Mouse (Mus musculus) ovary, adult 2 months (tissue): ENCODE data around the gene Olfr1248. TPM values are rescaled to one million over a fixed set of nuclear protein-coding genes. Genes with fewer than 3 reads are reported as not detected.

ENCODE experiments used
- polyA plus RNA-seq: library from polyadenylated mRNA; depleted of rRNA; stranded (reverse); fragments of >200 nt; gene quantifications from 2 replicates; pipeline ENCODE4 v1.2.3, GENCODE M21; 2012; rRNA removed

Olfr1248 gene
- not detected in 2 replicates for polyA plus RNA-seq

DNA sequence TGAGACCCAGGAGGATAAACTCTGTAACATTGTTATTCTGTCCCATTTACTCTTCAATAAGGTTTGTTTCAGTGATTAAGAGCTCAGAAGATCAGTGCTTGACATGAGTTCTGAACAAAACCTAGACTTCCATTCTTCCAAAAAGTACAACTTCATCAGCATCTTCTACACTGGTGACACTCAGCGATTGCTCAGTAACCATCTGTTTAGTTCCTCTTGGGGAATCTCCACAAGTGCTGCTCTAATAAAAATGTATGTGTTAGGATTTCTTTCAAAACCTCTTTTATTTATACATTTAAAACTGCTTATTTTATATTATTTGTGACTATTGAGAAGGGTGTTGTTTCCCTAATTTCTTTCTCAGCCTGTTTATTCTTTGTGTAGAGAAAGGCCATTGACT lies at the start of gene Olfr1248:
Gene Olfr1248, minus strand, starts transcription at position 101 of the 400 bp plus-strand sequence.

DNA sequence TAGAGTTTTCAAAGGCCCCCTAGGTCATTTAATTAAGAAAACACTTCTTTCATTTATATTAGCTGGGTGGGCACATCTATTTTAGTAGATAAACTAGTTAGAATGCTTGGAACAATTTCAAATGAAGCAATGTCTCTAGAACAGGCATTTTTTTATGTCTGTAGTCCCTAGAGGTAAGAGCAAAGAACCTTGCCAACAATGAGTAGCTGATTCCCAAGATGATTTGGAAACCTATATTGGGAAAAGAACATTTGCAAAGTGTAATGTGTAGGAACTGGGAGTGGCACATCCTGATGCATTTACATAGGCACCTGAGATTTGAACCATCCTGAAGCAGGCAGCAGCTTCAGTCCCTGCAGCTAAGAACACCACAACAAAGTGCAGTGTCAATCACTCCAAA lies 43.3 kb upstream of the Olfr1248 start, which contains the start of gene Olfr1250:
Gene Olfr1250, minus strand, starts transcription at position 101 of the 400 bp plus-strand sequence.

DNA sequence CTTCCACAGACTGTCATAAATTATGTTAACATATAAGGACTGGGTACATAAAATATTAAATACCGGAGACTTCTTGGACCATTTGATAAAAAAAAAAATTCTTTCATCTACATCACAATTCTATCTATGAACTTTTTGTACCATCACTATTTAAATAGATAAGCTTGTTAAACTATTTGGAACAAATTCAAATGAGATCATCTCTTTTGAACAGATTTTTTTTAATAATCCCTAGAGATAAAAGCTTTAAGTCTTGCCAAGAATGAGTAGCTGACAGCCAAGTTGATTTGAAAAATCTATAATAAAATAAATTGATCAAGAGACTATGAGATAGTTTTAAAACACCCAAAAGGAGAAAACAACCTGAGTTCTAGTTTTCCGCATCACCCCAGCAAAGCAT lies 16.8 kb upstream of the Olfr1248 start, which contains the start of gene Olfr1249:
Gene Olfr1249, minus strand, starts transcription at position 101 of the 400 bp plus-strand sequence.

DNA sequence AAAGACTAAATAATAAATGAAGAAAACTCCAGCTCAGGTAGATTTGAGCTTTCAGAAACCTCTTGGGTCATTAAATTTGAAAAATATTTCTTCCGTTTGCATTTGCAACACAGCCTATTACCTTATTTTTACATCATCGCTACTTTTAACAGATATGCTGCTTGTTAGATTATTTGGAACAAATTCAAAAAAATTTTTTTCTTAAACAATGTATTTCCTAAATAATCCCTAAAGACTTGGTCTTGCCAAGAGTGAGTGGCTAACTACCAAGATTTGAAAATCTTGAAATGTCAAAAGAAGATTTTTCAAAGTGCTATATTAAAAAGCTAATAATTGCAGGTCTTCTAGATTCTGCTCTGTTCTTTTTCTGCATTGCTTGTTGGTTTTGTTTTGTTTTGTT lies 4.0 kb downstream of the Olfr1248 start, which contains the start of gene Olfr1247:
Gene Olfr1247, minus strand, starts transcription at position 101 of the 400 bp plus-strand sequence.

DNA sequence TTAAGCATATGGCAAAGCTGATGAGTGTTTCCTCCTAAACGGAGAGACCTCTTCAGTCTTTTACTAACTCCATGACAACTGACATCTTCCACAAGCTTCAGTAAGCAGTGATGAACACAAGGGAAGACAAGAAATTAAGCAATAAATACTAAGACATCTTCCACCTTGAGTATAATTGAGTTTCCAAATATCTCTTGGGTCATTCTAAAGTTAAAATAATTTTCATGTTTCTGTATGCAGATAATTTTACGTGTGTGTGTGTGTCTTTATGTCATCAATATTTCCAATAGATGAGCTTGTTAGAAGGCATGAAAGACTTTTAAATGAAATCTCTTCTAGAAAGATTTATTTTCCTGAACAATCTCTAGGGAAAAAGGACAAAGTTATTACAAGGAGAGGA lies 25.0 kb downstream of the Olfr1248 start, which contains the start of gene Olfr1246:
Gene Olfr1246, minus strand, starts transcription at position 101 of the 400 bp plus-strand sequence.

DNA sequence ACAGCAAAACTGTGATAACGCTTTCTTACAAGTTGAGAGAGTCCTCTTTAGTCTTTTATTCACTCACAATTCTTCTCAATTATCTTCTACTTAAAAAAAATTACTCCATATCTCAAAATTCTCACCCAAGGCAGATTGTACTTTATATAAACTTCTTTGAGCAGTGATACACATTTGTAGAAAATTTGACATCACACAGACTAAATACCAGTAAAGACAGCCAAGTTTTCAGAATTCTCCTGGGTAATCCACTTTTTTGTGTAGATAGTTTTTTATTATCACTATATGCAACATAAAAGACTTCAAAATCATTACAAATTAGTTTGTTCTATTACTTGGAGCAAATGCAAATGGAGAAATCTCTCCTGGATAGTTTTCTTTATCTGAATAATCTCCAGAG lies 39.7 kb downstream of the Olfr1248 start, which contains the start of gene Olfr1245:
Gene Olfr1245, minus strand, starts transcription at position 101 of the 400 bp plus-strand sequence.

Other genes starting within 250 kb of the Olfr1248 start
- gene Olfr1238, start 208.6 kb downstream of the Olfr1248 start, polyA plus RNA-seq = not detected in 2 replicates
- not detected in 2 replicates for gene Olfr1239, start 197.8 kb downstream of the Olfr1248 start, polyA plus RNA-seq
- not detected in 2 replicates for gene Olfr1240, start 175.2 kb downstream of the Olfr1248 start, polyA plus RNA-seq
- not detected in 2 replicates for gene Olfr1241, start 131.1 kb downstream of the Olfr1248 start, polyA plus RNA-seq
- not detected in 2 replicates for gene Olfr1242, start 119.9 kb downstream of the Olfr1248 start, polyA plus RNA-seq
- gene Olfr1243, start 86.8 kb downstream of the Olfr1248 start, polyA plus RNA-seq = not detected in 2 replicates
- not detected in 2 replicates for gene Olfr1245, start 39.8 kb downstream of the Olfr1248 start, polyA plus RNA-seq
- gene Olfr1246, start 25.1 kb downstream of the Olfr1248 start, polyA plus RNA-seq = 0.17 TPM in 1 of 2 replicates, not detected in the other
- not detected in 2 replicates for gene Olfr1247, start 4.1 kb downstream of the Olfr1248 start, polyA plus RNA-seq
- gene Olfr1249, start 16.7 kb upstream of the Olfr1248 start, polyA plus RNA-seq = not detected in 2 replicates
- gene Olfr1250, start 43.2 kb upstream of the Olfr1248 start, polyA plus RNA-seq = 1.0 and 1.1 TPM in 2 replicates
- 1.8 and 3.6 TPM in 2 replicates for gene Olfr1251, start 53.7 kb upstream of the Olfr1248 start, polyA plus RNA-seq
- not detected in 2 replicates for gene Olfr1252, start 106.8 kb upstream of the Olfr1248 start, polyA plus RNA-seq
- gene Olfr1253, start 138.8 kb upstream of the Olfr1248 start, polyA plus RNA-seq = not detected in 2 replicates
- not detected in 2 replicates for gene Olfr1254, start 175.4 kb upstream of the Olfr1248 start, polyA plus RNA-seq
- gene Olfr1255, start 193.8 kb upstream of the Olfr1248 start, polyA plus RNA-seq = not detected in 2 replicates
- gene Olfr1256, start 223.3 kb upstream of the Olfr1248 start, polyA plus RNA-seq = not detected in 2 replicates
- not detected in 2 replicates for gene Olfr48, start 230.0 kb upstream of the Olfr1248 start, polyA plus RNA-seq